Mouse (Mus musculus): Measurements from ENCODE around the gene Galnt2.

DNA sequence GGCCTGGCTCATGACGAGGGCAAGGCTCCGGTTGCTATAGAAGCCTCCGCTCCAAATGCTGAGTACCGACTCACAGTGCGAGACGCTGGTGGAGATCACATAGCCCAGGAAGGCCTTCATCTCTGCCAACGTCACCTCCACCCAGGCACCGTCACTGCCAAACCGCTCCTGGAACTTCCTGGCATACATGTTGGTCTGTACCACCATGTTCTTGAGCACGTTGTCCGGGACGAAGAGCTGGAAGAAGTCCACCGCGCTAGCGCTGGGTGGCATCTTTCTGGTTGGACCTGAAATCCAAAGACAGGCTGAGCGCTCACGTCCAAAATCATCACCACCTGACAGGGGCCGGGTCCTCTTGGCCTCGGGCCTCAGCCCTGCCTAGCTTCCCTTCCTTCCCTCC is 153.1 kb downstream of the Galnt2 start:
- no peak for TF ChIP-seq CTCF (conservative IDR thresholded peaks at IDR 0.05; ENCODE audit: low read length)
- TF ChIP-seq NANOG (IDR thresholded peaks at IDR 0.05; ENCODE audit: borderline replicate concordance, low read length): no peak
